Mouse (Mus musculus): ENCODE measurements around the gene Chchd2. TPM values are rescaled to one million over a fixed set of nuclear protein-coding genes. Genes with fewer than 3 reads are reported as not detected.
A peak's percentile ranks its signal among the peaks of the same experiment; 100 is the strongest.
"Not testable (repeated sequence)": the region's sequence is repeated elsewhere in the genome, so short reads cannot be mapped to it uniquely, and the experiment has no call there.

The Chchd2 gene
- total and polyA plus RNA-seq, 2 experiments from 2014 or later = 889 to 905 TPM

- Histone ChIP-seq H3K4me2 (ENCODE audit: low read depth) (peak within 1 kb of the TSS; percentile 95), H3K4me3 (ENCODE audit: low read depth, low read length) (peak within 1 kb of the TSS; percentile 69), H3K36me3 (ENCODE audit: insufficient read depth) (no peaks in the 10 kb centered on the region), H3K4me1 (ENCODE audit: insufficient read depth) (no peaks in the 10 kb centered on the region), H3K27me3 (ENCODE audit: insufficient read depth, low read length) (no peaks in the 10 kb centered on the region), H3K9ac (peak within 1 kb of the TSS; percentile 93), H3K27ac (ENCODE audit: low read depth, low read length) (peak within 1 kb of the TSS; percentile 85), H3K9me3 (ENCODE audit: low read length) (no peaks in the 10 kb centered on the region)
- DNase-seq (peak; percentile 94), ATAC-seq (peak; percentile 98)
- TF ChIP-seq CTCF (IDR thresholded peaks at IDR 0.05; ENCODE audit: low read depth) = peak; percentile 49
- 2% methylated on average over 63 of the region's 63 CpGs for WGBS
Measured at GRCm38 (mm10) chr5:129908242-129908965, 21.1 kb upstream of the Chchd2 start, which contains the start of gene Nupr1l. Gene Nupr1l (plus strand): TSS chr5:129908540.

DNA sequence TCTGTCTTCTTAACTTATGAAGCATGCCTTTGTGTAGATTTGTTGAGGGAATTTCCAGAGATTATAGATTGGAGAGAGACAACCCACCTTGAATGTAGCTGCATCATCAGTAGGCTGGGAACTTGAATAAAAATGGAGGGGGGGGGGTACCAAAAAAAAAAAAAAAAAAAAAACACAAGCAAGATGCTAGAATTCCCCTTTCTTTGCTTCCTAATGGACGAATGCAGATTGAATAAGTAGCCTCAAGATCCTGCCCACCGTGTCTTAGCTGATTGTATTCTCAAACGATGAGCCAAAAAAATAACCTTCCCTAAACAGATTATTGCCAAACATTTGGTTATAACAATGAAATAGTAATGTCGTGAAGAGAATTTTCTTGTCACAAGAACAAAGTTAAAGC lies 20.5 kb upstream of the Chchd2 start:
- ATAC-seq = no peak
- DNase-seq = peak; percentile 31
- peak overlapping the region; percentile 69 for H3K4me3 ChIP-seq (ENCODE audit: low read depth, low read length)
- no peaks in the 10 kb centered on the region for H3K4me1 ChIP-seq (ENCODE audit: insufficient read depth)
- peak overlapping the region; percentile 93 for H3K9ac ChIP-seq
- 22% methylated on average over 4 of the region's 4 CpGs for WGBS
- peak overlapping the region; percentile 95 for H3K4me2 ChIP-seq (ENCODE audit: low read depth)
- peaks cover 6% of the 10 kb centered on the region; the same call in 1 of the 2 replicates for H3K36me3 ChIP-seq (ENCODE audit: insufficient read depth)
- H3K9me3 ChIP-seq (ENCODE audit: low read length) = no peaks in the 10 kb centered on the region
- no peak for TF ChIP-seq CTCF (IDR thresholded peaks at IDR 0.05; ENCODE audit: low read depth)
- H3K27ac ChIP-seq (ENCODE audit: low read depth, low read length) = peak overlapping the region; percentile 85
- H3K27me3 ChIP-seq (ENCODE audit: insufficient read depth, low read length) = no peaks in the 10 kb centered on the region

DNA sequence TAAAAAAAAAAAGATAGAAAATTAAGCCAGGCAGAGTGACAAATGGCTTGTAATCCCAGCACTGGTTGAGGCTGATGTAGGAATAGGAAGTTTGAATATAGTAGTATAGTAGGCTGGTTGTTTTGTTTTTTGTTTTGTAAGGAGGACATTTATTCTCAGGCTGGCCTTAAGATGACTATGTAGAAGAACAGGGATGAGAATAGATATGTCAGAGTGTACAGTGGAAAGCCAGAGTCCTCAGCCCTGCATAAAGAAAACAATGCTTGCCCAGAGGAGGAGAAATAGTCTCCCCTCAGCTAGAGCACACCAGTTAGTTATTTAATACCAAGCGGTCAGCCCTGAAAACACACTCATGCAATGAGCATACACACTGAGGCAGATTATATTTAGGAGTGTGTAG lies 11.2 kb upstream of the Chchd2 start, which contains the start of gene Phkg1:
Gene Phkg1, minus strand, starts transcription at position 101 of the 400 bp plus-strand sequence.
- 93% methylated on average over 1 of the region's 1 CpGs for WGBS
- Histone ChIP-seq H3K27ac (ENCODE audit: low read depth, low read length) (no peak within 1 kb of the TSS), H3K36me3 (ENCODE audit: insufficient read depth) (peaks cover 18% of the 10 kb centered on the region), H3K4me3 (ENCODE audit: low read depth, low read length) (no peak within 1 kb of the TSS), H3K4me2 (ENCODE audit: low read depth) (no peak within 1 kb of the TSS), H3K9me3 (ENCODE audit: low read length) (no peaks in the 10 kb centered on the region), H3K9ac (no peak within 1 kb of the TSS), H3K4me1 (ENCODE audit: insufficient read depth) (peaks cover 5% of the 10 kb centered on the region; the same call in 1 of the 2 replicates), H3K27me3 (ENCODE audit: insufficient read depth, low read length) (no peaks in the 10 kb centered on the region)
- TF ChIP-seq CTCF (IDR thresholded peaks at IDR 0.05; ENCODE audit: low read depth) = no peak
- DNase-seq = no peak
- ATAC-seq = no peak

DNA sequence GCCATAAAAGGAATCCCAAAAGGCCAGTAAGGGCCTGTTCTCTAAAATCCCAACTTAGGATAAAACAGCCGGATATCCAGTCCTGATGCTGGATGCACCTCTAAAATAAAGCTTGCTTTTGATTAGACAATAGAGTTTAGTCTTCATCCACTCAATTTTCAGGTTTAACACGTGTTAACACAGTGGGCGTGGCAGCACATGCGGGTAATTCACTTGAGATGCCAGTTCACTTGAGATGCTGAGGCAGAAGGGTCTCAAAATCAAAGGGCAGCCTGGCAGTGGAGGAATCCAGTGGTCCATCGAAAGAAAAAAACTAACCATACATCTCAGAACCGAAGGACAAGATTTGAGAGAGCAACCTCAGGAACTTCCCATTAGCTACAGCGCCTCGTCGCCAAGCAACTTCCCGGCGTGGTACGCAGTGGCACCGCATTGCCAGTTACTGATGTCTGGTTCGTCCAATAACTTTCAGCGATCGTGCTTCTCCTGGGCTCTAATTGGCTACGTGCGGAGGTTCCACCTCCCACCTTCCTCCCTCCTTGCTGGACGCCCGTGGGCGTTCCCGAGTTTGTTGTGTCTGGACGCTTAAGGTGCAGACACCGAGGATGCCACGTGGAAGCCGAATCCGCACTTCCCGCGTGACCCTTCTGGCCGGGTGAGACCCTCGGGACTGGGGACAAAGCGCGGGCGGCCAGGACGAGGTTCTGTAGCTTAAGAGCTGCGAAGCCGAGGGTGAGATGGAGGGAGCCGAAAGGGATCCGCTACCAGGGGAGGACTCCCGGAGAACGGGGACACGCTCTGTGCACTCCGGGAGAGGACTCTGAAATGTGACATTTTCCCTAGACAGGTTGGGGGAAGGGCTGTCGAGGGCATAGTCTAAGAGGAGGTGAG lies 8.2 kb upstream of the Chchd2 start, which contains the start of gene Zbed5:
Gene Zbed5, plus strand, starts transcription at position 526 of the 891 bp plus-strand sequence.
- Histone ChIP-seq H3K36me3 (ENCODE audit: insufficient read depth) (no peaks in the 10 kb centered on the region), H3K4me2 (ENCODE audit: low read depth) (peak within 1 kb of the TSS; percentile 81), H3K4me1 (ENCODE audit: insufficient read depth) (peaks cover 5% of the 10 kb centered on the region; the same call in 1 of the 2 replicates), H3K4me3 (ENCODE audit: low read depth, low read length) (peak within 1 kb of the TSS; percentile 80), H3K27me3 (ENCODE audit: insufficient read depth, low read length) (no peaks in the 10 kb centered on the region), H3K27ac (ENCODE audit: low read depth, low read length) (0 out of 2 replicates have a peak within 1 kb of the TSS, but pooled peaks have one; percentile 62), H3K9me3 (ENCODE audit: low read length) (no peaks in the 10 kb centered on the region), H3K9ac (peak within 1 kb of the TSS; percentile 63)
- TF ChIP-seq CTCF (IDR thresholded peaks at IDR 0.05; ENCODE audit: low read depth) = no peak; the same call in 1 of the 2 replicates
- peak; percentile 100 for ATAC-seq
- 3% methylated on average over 44 of the region's 44 CpGs for WGBS
- DNase-seq = peak; percentile 96

GRCm38 (mm10) chr5:129890390-129890789 lies 3.1 kb upstream of the Chchd2 start:
- DNase-seq; H3K27me3 ChIP-seq (ENCODE audit: insufficient read depth, low read length); ATAC-seq; H3K36me3 ChIP-seq (ENCODE audit: insufficient read depth); H3K27ac ChIP-seq (ENCODE audit: low read depth, low read length); H3K9ac ChIP-seq; H3K9me3 ChIP-seq (ENCODE audit: low read length); H3K4me3 ChIP-seq (ENCODE audit: low read depth, low read length); H3K4me1 ChIP-seq (ENCODE audit: insufficient read depth); H3K4me2 ChIP-seq (ENCODE audit: low read depth): not testable (repeated sequence)
- WGBS = 87% methylated on average over 4 of the region's 7 CpGs

DNA sequence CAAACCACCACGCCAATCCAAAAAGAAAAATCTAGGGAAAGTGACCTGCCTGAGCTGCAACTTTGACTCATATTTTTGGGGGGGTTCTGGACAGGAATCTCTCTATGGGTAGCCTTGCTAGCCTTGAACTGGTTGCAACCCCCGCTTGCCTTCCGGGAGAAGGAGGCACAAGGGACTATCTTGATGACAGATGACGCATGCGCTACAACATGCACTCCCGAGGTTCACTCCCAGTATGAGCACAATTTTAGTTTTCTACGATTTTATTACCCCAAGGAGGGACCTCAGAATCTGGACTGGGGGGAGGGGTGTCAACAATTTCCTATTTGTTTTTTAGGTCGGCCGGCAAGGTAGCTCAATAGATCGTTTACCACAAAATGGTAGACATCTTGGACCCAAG lies 999 bp downstream of the Chchd2 start:
- H3K27me3 ChIP-seq (ENCODE audit: insufficient read depth, low read length) = no peaks in the 10 kb centered on the region
- peak overlapping the region; percentile 94 for H3K27ac ChIP-seq (ENCODE audit: low read depth, low read length)
- peak overlapping the region; percentile 48 for H3K4me2 ChIP-seq (ENCODE audit: low read depth)
- H3K9ac ChIP-seq = peak overlapping the region; percentile 86
- H3K4me3 ChIP-seq (ENCODE audit: low read depth, low read length) = peak overlapping the region; percentile 88
- H3K36me3 ChIP-seq (ENCODE audit: insufficient read depth) = peaks cover 21% of the 10 kb centered on the region
- H3K4me1 ChIP-seq (ENCODE audit: insufficient read depth) = peaks cover 6% of the 10 kb centered on the region; the same call in 1 of the 2 replicates
- no peaks in the 10 kb centered on the region for H3K9me3 ChIP-seq (ENCODE audit: low read length)
- no peak for TF ChIP-seq CTCF (IDR thresholded peaks at IDR 0.05; ENCODE audit: low read depth)
- 46% methylated on average over 10 of the region's 10 CpGs for WGBS
- DNase-seq (peak; percentile 23), ATAC-seq (no peak)
